Mouse (Mus musculus) heart, postnatal 0 days (tissue): ENCODE measurements at regions not wholly inside any gene's neighbourhood (a gene's known extent, or its start where the extent isn't known, plus 50 kb on each side); places are given as distances from the start of the nearest gene placed in this dataset.

Experiments
- CTCF ChIP-seq: IDR thresholded peaks from 2 replicates; pipeline ENCODE4 v1.5.1; 2016; ENCODE audit warnings: antibody characterized with exemption, control low read depth, low read depth
- EP300 ChIP-seq: IDR thresholded peaks from 2 replicates; pipeline ENCODE4 v1.6.1; 2016; ENCODE audit warnings: antibody characterized with exemption, low read depth

GRCm38 (mm10) chr16:46250943-46251342 lies 96.1 kb upstream of the Gm4737 start:
- TF ChIP-seq CTCF, result no peak
- TF ChIP-seq EP300, result no peak
